8 mouse cellular contexts compared by ENCODE assay signal in genomic region chrX:12159981-12160656, GRCm38 (mm10). TPM values are rescaled to one million over a fixed set of nuclear protein-coding genes. Genes with fewer than 3 reads are reported as not detected.
DNase-seq lines count a peak whose midpoint lies in the region; ATAC-seq lines count a peak whose summit lies in the region.

Gene Bcor, minus strand, starts transcription at chrX:12160355.

- peaks cover 12% of the 10 kb centered on the region for H3K27me3 ChIP-seq in forebrain, embryonic 15.5 days

- peaks cover 32% of the 10 kb centered on the region for H3K4me1 ChIP-seq in forebrain, embryonic 15.5 days

- H3K36me3 ChIP-seq in forebrain, embryonic 15.5 days, result no peaks in the 10 kb centered on the region

- H3K9ac ChIP-seq in forebrain, embryonic 15.5 days (replicated peaks), result peak within 1 kb of the TSS; percentile 65

- DNase-seq in adrenal gland, adult 2 months, result peak; percentile 79
- DNase-seq in layer of hippocampus, postnatal 36 days, result no peak
- peak; percentile 76 for DNase-seq in lung, postnatal 25 days (ENCODE audit: low spot score)
- DNase-seq in right cerebral cortex, postnatal 10 days (ENCODE audit: low spot score in 2 of 2), result peak; percentile 51 to 68
- no peak for DNase-seq in cerebellum, adult 9-11 months

- H3K4me2 ChIP-seq in forebrain, embryonic 15.5 days (replicated peaks), result peak within 1 kb of the TSS; percentile 56

- 8% methylated on average over 52 of the region's 56 CpGs for WGBS in forebrain, embryonic 15.5 days

- ATAC-seq in CD4-positive, CD25-positive, alpha-beta regulatory T cell, adult 4 months, result peak; percentile 30
- ATAC-seq in forebrain, embryonic 15.5 days (replicated peaks), result peak; percentile 32
- 0 out of 4 replicates have a peak, but pooled peaks have one; percentile 5 to 18 for ATAC-seq in hematopoietic stem cell, adult 5-6 weeks (replicated peaks in 1 of 2; ENCODE audit: insufficient read depth in 1 of 2, low FRiP score in 2 of 2, low TSS enrichment in 1 of 2, low read depth in 1 of 2, poor library complexity in 2 of 2, severe bottlenecking in 2 of 2)

- no peaks in the 10 kb centered on the region for H3K9me3 ChIP-seq in forebrain, embryonic 15.5 days

- peak within 1 kb of the TSS; percentile 56; the same call in 1 of the 2 replicates for H3K27ac ChIP-seq in forebrain, embryonic 15.5 days (replicated peaks)

- H3K4me3 ChIP-seq in forebrain, embryonic 15.5 days, result peak within 1 kb of the TSS; percentile 46

RNA-seq across cellular contexts. Expression of gene Bcor, which starts in this region (rescaled TPM):
- 10 to 100 TPM; 24.2 to 26.1 TPM for polyA plus RNA-seq in CD4-positive, CD25-positive, alpha-beta regulatory T cell, adult 4 months (2017; shearing (Covaris generic))
- total RNA-seq in adrenal gland, adult 2 months (2021), result 10 to 100 TPM; 11.8 to 16.9 TPM
- polyA plus RNA-seq in adrenal gland, adult 2 months (2012; rRNA removed), result 7.5 and 9.3 TPM in 2 replicates
- polyA plus RNA-seq in forebrain, embryonic 15.5 days (2015; fragmentation: Nextera tagmentation; extraction: Ambion mirVana), result 18.6 and 18.8 TPM in 2 replicates
- 41.1 and 42.0 TPM in 2 replicates for total RNA-seq in hematopoietic stem cell, adult 5-6 weeks (2017)
- 10 to 100 TPM; 16.9 to 19.3 TPM for total RNA-seq in layer of hippocampus, postnatal 36 days (2021)

Comparison
In these comparisons a context has a peak if more than half of its experiments do, and no peak if none do; other contexts are left out.
1. DNase-seq: peak in adrenal gland, adult 2 months (single experiment), lung, postnatal 25 days (single experiment) and right cerebral cortex, postnatal 10 days (2 of 2); none in layer of hippocampus, postnatal 36 days (0 of 2) and cerebellum, adult 9-11 months (single experiment).
2. Peak in every context shown above with its lines, with median percentiles within 50 percentile points of each other: ATAC-seq.